Mouse (Mus musculus): ENCODE measurements around the gene Alpi.

Gene Alpi

GRCm38 (mm10) chr1:87059042-87059665, 42.3 kb downstream of the Alpi start:
- no peak for DNase-seq (ENCODE audit: low spot score)

GRCm38 (mm10) chr1:87057075-87057474, 44.3 kb downstream of the Alpi start:
- DNase-seq (ENCODE audit: low spot score): no peak

GRCm38 (mm10) chr1:87051369-87051768, 50.0 kb downstream of the Alpi start:
- DNase-seq (ENCODE audit: low spot score): no peak

- DNase-seq (ENCODE audit: low spot score): no peak
Observed at GRCm38 (mm10) chr1:87050700-87051099, 50.7 kb downstream of the Alpi start.

- no peak for DNase-seq (ENCODE audit: low spot score)
Observed at GRCm38 (mm10) chr1:87050072-87050471, 51.3 kb downstream of the Alpi start.
